Mouse (Mus musculus) spleen, adult 12 weeks (tissue): Measurements from ENCODE around the gene Dnah7a.
"Not testable (repeated sequence)": the region's sequence is repeated elsewhere in the genome, so short reads cannot be mapped to it uniquely, and the experiment has no call there.

Experiments used
- DNase-seq: peaks from one replicate; pipeline ENCODE4 v3.0.0; 2022; ENCODE audit warnings: low spot score

Gene Dnah7a

GRCm38 (mm10) chr1:53704164-53704563, 2.4 kb downstream of the Dnah7a start:
- DNase-seq, result no peak

DNA sequence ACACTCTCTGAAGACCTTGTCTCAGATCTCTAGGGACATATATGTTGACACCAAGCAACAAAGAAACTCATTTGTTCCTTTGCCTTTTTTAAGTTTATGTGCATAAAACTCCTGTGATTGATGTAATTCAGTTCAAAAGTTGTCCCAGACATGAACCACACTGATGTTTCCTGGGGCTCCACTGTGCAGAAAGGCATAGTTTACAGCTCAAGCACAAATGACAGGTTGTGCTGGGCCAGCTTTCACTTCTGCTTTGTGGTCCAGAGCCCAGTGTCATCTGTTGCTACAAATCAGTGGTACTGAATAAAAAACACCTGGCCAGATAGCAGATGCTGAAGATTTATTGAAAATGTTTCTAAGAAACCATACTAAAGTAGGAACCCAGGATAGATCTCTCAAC, 42.3 kb downstream of the Dnah7a start:
- not testable (repeated sequence) for DNase-seq

- no peak for DNase-seq
Measured at GRCm38 (mm10) chr1:53639865-53640794, 66.5 kb downstream of the Dnah7a start.

DNA sequence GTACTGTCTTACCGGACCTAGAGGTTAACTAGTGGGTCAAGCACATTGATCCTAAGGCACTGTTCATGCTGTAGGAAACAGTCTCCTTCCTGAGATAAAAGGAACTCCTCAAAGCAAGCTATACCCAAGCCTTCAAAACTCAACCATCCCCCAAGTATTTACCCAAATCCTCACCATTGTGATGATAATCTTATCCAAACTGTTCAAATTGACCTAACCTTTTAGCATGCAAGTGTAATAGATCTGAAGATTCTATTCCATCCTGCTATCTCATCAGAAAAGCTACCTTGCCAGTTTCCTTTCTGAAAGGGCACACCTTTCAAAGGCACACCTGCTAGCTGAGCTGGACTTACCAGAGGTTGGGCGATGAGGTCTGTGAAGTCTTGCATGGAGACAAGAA, 70.9 kb downstream of the Dnah7a start:
- DNase-seq, result not testable (repeated sequence)

DNA sequence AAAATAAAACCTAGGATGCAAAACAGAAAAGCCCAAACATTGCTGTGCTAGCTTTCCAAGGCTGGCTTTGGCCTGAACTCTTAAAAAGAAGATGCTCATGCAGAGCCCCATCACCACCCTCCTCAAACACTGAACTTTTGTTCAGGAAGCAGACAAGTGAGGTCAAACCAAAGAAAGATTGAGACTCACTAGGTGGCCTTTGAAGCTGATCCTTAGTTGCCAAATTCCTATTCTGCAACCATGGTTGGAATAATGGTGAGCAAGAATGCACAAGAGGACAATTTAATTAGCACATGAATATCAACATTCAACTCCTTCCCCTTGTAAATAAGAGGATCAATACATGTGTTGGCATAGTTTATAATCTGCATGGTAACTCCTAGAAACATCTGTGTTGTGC, 74.5 kb downstream of the Dnah7a start:
- DNase-seq, result not testable (repeated sequence)

GRCm38 (mm10) chr1:53630011-53630410, 76.6 kb downstream of the Dnah7a start:
- no peak for DNase-seq

- no peak for DNase-seq
Measured at GRCm38 (mm10) chr1:53613486-53613885, 93.1 kb downstream of the Dnah7a start.

GRCm38 (mm10) chr1:53581326-53581725, 125.3 kb downstream of the Dnah7a start:
- DNase-seq, result not testable (repeated sequence)

GRCm38 (mm10) chr1:53557918-53558317, 148.7 kb downstream of the Dnah7a start:
- DNase-seq, result not testable (repeated sequence)

GRCm38 (mm10) chr1:53547018-53547417, 159.6 kb downstream of the Dnah7a start:
- not testable (repeated sequence) for DNase-seq

DNA sequence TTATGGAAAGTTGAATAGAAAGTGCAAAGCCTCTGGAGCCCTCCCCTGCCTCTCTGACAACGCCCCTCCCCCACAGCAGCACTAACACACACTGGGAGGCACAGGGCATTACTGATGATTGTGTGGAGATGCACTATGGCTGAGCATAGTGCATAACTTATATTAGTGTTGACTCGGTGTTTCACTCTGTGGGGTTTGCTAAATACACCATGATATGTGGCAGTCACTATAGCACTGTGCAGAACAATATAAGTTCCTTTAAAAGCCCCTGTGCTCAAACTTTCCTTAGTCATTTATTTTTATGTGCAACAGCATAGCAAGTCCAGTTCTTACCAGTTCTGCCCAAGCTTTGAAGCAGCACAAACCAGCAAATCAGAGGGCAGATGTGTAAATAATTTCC, 168.2 kb downstream of the Dnah7a start:
- DNase-seq, result not testable (repeated sequence)

- DNase-seq, result not testable (repeated sequence)
Measured at GRCm38 (mm10) chr1:53534826-53535225, 171.8 kb downstream of the Dnah7a start.

GRCm38 (mm10) chr1:53526021-53526420, 180.6 kb downstream of the Dnah7a start:
- not testable (repeated sequence) for DNase-seq

GRCm38 (mm10) chr1:53473699-53474098, 232.9 kb downstream of the Dnah7a start:
- DNase-seq, result no peak

GRCm38 (mm10) chr1:53472084-53472483, 234.5 kb downstream of the Dnah7a start:
- not testable (repeated sequence) for DNase-seq

DNA sequence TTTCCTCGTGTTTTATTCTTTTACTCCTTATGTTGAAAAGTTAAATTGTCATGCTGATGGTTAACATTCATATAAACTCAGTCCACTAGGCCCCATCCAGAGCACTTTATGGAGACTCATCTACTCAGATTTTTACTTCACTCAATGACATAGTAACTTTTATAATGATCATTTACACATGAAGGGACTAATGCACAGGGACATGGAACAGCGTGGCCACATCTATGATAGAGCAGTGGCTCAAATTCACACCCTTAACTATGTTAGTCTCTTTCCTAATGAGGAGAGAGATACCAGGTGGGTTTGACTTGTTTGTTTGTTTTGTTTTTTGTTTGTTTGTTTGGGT, 239.3 kb downstream of the Dnah7a start:
- DNase-seq, result no peak

DNA sequence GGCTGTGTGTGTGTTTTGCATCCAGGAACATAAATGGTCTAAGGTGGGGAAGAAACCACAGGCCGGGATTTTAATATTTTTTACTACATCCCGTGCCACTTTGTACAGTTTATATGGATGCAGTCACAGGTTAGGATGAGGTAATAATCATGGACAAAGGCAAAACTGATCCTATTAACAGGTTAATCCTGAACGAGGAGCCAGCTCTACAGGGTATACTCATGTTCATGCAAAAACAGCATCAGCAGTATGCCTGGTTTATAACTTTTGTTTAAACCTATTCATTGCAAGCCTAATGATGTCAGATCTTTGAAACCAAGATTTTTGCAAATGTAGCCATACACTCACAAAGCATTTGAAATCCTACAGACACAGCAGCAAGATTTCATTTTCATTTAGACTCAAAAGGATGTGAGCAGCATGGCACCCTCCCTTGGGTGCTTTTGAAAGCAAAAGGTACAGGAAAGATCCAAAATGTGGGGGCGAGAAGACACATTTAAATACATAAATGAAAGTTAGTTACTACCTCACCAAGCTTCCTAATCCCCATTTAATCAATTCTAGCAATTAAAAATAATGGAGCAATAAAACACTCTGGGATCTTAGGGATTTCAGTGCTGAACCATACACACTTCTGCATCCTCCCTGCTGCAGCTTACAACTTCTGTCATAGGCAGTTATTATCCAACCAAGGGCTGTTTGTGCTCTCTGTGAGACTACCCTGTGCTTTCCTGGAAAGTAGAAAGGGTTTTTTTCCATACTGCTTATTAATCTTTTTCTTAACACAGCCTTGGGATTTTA, 239.9 kb downstream of the Dnah7a start:
- not testable (repeated sequence) for DNase-seq

DNA sequence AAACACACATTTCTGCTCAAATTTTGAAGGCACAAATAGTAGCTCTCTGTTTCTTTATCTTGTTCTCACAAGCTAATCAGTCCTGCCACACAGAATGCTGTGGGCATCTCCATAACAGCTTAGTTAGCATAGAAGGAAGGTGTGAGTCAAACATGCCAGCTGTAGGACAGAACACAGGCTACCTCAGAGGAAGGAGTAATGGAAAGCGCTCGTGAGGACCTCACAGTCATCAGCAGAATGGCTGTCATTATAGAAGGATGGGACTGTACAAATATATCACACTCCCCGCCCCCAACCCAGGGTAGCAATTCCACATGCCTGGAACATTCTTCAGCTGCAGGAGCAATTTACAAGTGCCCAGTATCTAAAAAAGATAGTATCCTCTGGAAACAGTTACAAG, 267.4 kb downstream of the Dnah7a start:
- DNase-seq, result not testable (repeated sequence)

DNA sequence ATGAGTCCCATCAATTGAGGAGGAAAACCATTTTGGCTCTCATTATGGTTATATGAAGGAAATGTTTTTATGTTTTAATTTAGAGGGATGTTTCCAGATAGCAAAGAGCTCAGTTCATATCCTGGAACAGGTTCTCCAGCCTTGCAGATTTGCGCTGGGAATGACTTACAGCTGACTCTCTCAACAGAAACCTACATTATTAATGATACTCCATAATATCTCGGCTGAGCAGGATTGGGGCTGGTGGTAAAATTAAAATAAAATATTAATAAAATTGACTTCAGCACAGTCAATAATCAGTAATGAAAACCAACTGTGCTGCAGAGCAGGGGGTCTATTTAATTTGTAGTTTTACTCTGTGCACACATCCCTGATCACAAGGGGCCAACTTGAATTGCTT, 274.2 kb downstream of the Dnah7a start:
- DNase-seq, result not testable (repeated sequence)

DNA sequence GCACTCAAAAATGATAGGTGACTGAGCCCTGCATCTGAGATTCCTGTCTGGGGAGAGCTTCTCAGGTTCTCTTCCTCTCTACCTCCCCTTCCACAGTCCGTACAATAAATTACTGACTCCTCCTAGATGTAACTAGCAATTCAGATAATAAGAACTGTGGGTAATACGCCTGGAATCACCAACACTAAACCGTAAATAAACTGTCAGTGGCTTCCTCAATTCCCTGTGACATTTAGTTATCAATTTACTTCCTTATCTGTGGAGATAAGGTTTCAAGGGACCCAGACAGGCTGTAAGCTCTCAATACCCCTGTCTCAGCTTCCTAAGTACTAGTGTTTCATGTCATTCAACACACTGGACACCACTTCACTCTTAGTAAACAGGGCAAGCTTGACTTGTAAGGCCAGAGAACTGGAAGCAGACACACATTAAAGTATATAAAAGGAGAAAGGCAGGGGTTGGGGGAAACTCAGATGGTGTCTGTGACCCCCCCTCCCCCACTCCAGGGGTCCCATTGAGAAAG, 300.7 kb downstream of the Dnah7a start:
- DNase-seq, result no peak

DNA sequence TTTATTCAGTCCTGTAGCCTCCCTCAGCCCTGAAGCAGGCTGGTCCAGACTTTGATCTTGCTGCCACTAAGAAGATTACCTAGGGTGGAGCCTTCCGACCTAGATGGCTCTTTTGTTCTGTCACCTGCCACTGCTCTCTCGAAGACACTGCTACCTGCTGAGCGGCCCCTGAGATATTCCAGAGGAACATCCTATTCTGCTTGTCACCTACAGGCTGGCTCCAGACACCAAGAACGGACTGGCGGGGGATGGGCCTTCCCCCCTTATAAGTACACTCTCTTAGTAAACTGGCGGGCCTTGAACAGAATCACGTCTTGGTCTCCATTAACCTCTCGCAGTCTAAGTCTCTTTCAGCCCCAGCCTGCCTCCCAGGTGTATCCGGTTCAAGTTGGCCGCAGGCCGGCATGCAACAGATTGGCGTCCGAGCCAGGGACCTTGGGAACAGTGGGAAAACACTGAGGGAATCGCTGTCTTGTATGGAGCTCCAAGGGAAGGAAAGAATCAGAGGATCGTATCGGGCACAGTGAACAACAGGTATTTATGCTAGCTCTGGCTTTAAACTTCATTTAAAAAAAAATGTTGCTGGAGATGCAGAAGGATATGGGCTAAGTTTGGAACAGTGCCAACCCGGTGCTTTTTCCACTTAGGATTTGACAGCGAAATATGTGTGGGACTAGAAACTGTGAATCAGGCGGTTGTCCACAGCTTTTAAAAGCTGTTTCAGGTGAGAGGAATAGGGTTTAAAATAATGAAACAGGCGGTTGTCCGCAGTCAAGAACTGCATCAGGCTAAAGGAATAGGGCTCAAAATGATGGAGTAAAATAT, 312.4 kb downstream of the Dnah7a start:
- DNase-seq, result not testable (repeated sequence)

GRCm38 (mm10) chr1:53388762-53389161, 317.8 kb downstream of the Dnah7a start:
- DNase-seq, result no peak
